Mouse (Mus musculus): ENCODE results near the gene Atpif1. TPM values are rescaled to one million over a fixed set of nuclear protein-coding genes. Genes with fewer than 3 reads are reported as not detected.

Atpif1 gene
- total and polyA plus RNA-seq, 2 experiments from 2014 or later, result 341 to 1,637 TPM

- H3K27me3 ChIP-seq (ENCODE audit: insufficient read depth, low read length), result no peaks in the 10 kb centered on the region
- 91% methylated on average over 4 of the region's 4 CpGs for WGBS
Measured at GRCm38 (mm10) chr4:132529344-132529743, 4.1 kb downstream of the Atpif1 start.

GRCm38 (mm10) chr4:132527917-132528522 lies 5.4 kb downstream of the Atpif1 start:
- DNase-seq (ENCODE audit: low spot score), result no peak

More at GRCm38 (mm10) chr4:132529344-132529743, 4.1 kb downstream of the Atpif1 start:
- Histone ChIP-seq H3K36me3 (ENCODE audit: insufficient read depth, low read length) (peaks cover 6% of the 10 kb centered on the region; the same call in 1 of the 2 replicates), H3K4me1 (ENCODE audit: insufficient read depth, low read length) (peaks cover 8% of the 10 kb centered on the region; the same call in 1 of the 2 replicates), H3K27ac (no peak overlapping the region), H3K4me3 (ENCODE audit: low read length) (no peak overlapping the region), H3K9ac (replicated peaks; ENCODE audit: low read length) (no peak overlapping the region), H3K9me3 (ENCODE audit: low read length) (no peaks in the 10 kb centered on the region), H3K4me2 (ENCODE audit: low read depth, low read length) (no peak overlapping the region)
- no peak for DNase-seq (ENCODE audit: low spot score)
- ATAC-seq, result no peak
- TF ChIP-seq CTCF (IDR thresholded peaks at IDR 0.05; ENCODE audit: low read depth), result no peak

GRCm38 (mm10) chr4:132526678-132527077 lies 6.8 kb downstream of the Atpif1 start:
- no peak overlapping the region for H3K27ac ChIP-seq
- H3K36me3 ChIP-seq (ENCODE audit: insufficient read depth, low read length), result peaks cover 6% of the 10 kb centered on the region; the same call in 1 of the 2 replicates
- no peaks in the 10 kb centered on the region for H3K9me3 ChIP-seq (ENCODE audit: low read length)
- no peak overlapping the region for H3K4me2 ChIP-seq (ENCODE audit: low read depth, low read length)
- H3K4me3 ChIP-seq (ENCODE audit: low read length), result no peak overlapping the region
- no peaks in the 10 kb centered on the region for H3K4me1 ChIP-seq (ENCODE audit: insufficient read depth, low read length)
- H3K9ac ChIP-seq (replicated peaks; ENCODE audit: low read length), result no peak overlapping the region
- WGBS, result 45% methylated on average over 2 of the region's 2 CpGs
- TF ChIP-seq CTCF (IDR thresholded peaks at IDR 0.05; ENCODE audit: low read depth), result peak; percentile 29
- H3K27me3 ChIP-seq (ENCODE audit: insufficient read depth, low read length), result no peaks in the 10 kb centered on the region
- DNase-seq (ENCODE audit: low spot score) (no peak), ATAC-seq (no peak)

More at GRCm38 (mm10) chr4:132527917-132528522, 5.4 kb downstream of the Atpif1 start:
- Histone ChIP-seq H3K4me2 (ENCODE audit: low read depth, low read length) (no peak overlapping the region), H3K9ac (replicated peaks; ENCODE audit: low read length) (no peak overlapping the region), H3K27me3 (ENCODE audit: insufficient read depth, low read length) (no peaks in the 10 kb centered on the region), H3K4me3 (ENCODE audit: low read length) (no peak overlapping the region), H3K36me3 (ENCODE audit: insufficient read depth, low read length) (peaks cover 6% of the 10 kb centered on the region; the same call in 1 of the 2 replicates), H3K9me3 (ENCODE audit: low read length) (no peaks in the 10 kb centered on the region), H3K4me1 (ENCODE audit: insufficient read depth, low read length) (peaks cover 8% of the 10 kb centered on the region; the same call in 1 of the 2 replicates), H3K27ac (no peak overlapping the region)
- TF ChIP-seq CTCF (IDR thresholded peaks at IDR 0.05; ENCODE audit: low read depth), result no peak
- WGBS, result 93% methylated on average over 8 of the region's 8 CpGs
- ATAC-seq, result no peak

GRCm38 (mm10) chr4:132524808-132525207 lies 8.7 kb downstream of the Atpif1 start:
- no peaks in the 10 kb centered on the region for H3K9me3 ChIP-seq (ENCODE audit: low read length)
- ATAC-seq (no peak), DNase-seq (ENCODE audit: low spot score) (no peak)
- H3K4me2 ChIP-seq (ENCODE audit: low read depth, low read length), result no peak overlapping the region
- no peak overlapping the region for H3K27ac ChIP-seq
- no peaks in the 10 kb centered on the region for H3K4me1 ChIP-seq (ENCODE audit: insufficient read depth, low read length)
- H3K4me3 ChIP-seq (ENCODE audit: low read length), result no peak overlapping the region
- WGBS, result 50% methylated on average over 6 of the region's 6 CpGs
- no peaks in the 10 kb centered on the region for H3K36me3 ChIP-seq (ENCODE audit: insufficient read depth, low read length)
- no peak overlapping the region for H3K9ac ChIP-seq (replicated peaks; ENCODE audit: low read length)
- H3K27me3 ChIP-seq (ENCODE audit: insufficient read depth, low read length), result no peaks in the 10 kb centered on the region
- TF ChIP-seq CTCF (IDR thresholded peaks at IDR 0.05; ENCODE audit: low read depth), result no peak

- DNase-seq (ENCODE audit: low spot score) (no peak), ATAC-seq (no peak)
- WGBS, result 19% methylated on average over 11 of the region's 11 CpGs
- Histone ChIP-seq H3K27ac (no peak overlapping the region), H3K4me3 (ENCODE audit: low read length) (no peak overlapping the region), H3K4me1 (ENCODE audit: insufficient read depth, low read length) (no peaks in the 10 kb centered on the region), H3K9ac (replicated peaks; ENCODE audit: low read length) (no peak overlapping the region), H3K36me3 (ENCODE audit: insufficient read depth, low read length) (no peaks in the 10 kb centered on the region), H3K4me2 (ENCODE audit: low read depth, low read length) (no peak overlapping the region), H3K27me3 (ENCODE audit: insufficient read depth, low read length) (no peaks in the 10 kb centered on the region), H3K9me3 (ENCODE audit: low read length) (no peaks in the 10 kb centered on the region)
- TF ChIP-seq CTCF (IDR thresholded peaks at IDR 0.05; ENCODE audit: low read depth), result no peak
Measured at GRCm38 (mm10) chr4:132524321-132524741, 9.1 kb downstream of the Atpif1 start.

- Histone ChIP-seq H3K4me1 (ENCODE audit: insufficient read depth, low read length) (no peaks in the 10 kb centered on the region), H3K27ac (no peak overlapping the region), H3K4me3 (ENCODE audit: low read length) (no peak overlapping the region), H3K36me3 (ENCODE audit: insufficient read depth, low read length) (no peaks in the 10 kb centered on the region), H3K4me2 (ENCODE audit: low read depth, low read length) (no peak overlapping the region), H3K9ac (replicated peaks; ENCODE audit: low read length) (no peak overlapping the region), H3K27me3 (ENCODE audit: insufficient read depth, low read length) (no peaks in the 10 kb centered on the region), H3K9me3 (ENCODE audit: low read length) (no peaks in the 10 kb centered on the region)
- no peak for ATAC-seq
- 90% methylated on average over 3 of the region's 3 CpGs for WGBS
- TF ChIP-seq CTCF (IDR thresholded peaks at IDR 0.05; ENCODE audit: low read depth), result no peak
- no peak for DNase-seq (ENCODE audit: low spot score)
Measured at GRCm38 (mm10) chr4:132519188-132519587, 14.3 kb downstream of the Atpif1 start.

- H3K4me3 ChIP-seq (ENCODE audit: low read length), result no peak overlapping the region
- H3K27me3 ChIP-seq (ENCODE audit: insufficient read depth, low read length), result no peaks in the 10 kb centered on the region
- H3K4me1 ChIP-seq (ENCODE audit: insufficient read depth, low read length), result no peaks in the 10 kb centered on the region
- no peaks in the 10 kb centered on the region for H3K36me3 ChIP-seq (ENCODE audit: insufficient read depth, low read length)
- no peak overlapping the region for H3K4me2 ChIP-seq (ENCODE audit: low read depth, low read length)
- ATAC-seq (no peak), DNase-seq (ENCODE audit: low spot score) (no peak)
- no peak overlapping the region for H3K27ac ChIP-seq
- TF ChIP-seq CTCF (IDR thresholded peaks at IDR 0.05; ENCODE audit: low read depth), result no peak
- 70% methylated on average over 8 of the region's 8 CpGs for WGBS
- no peak overlapping the region for H3K9ac ChIP-seq (replicated peaks; ENCODE audit: low read length)
- H3K9me3 ChIP-seq (ENCODE audit: low read length), result no peaks in the 10 kb centered on the region
Measured at GRCm38 (mm10) chr4:132518066-132518465, 15.4 kb downstream of the Atpif1 start.
